Mouse (Mus musculus): ENCODE measurements at regions not wholly inside any gene's neighbourhood (a gene's known extent, or its start where the extent isn't known, plus 50 kb on each side); places are given as distances from the start of the nearest gene placed in this dataset.

- Histone ChIP-seq H3K4me3 (replicated peaks in 1 of 3; ENCODE audit: low read depth in 2 of 3, low read length in 2 of 3, poor library complexity in 1 of 3) (no peak overlapping the region), H3K27me3 (replicated peaks) (no peaks in the 10 kb centered on the region), H3K27ac (ENCODE audit: insufficient read depth, low read depth) (no peak overlapping the region), H3K4me2 (ENCODE audit: insufficient read depth, low read depth, poor library complexity, severe bottlenecking) (no peak overlapping the region), H3K9me3 (replicated peaks; ENCODE audit: low read length) (no peaks in the 10 kb centered on the region), H3K9ac (ENCODE audit: insufficient read depth, low read depth) (no peak overlapping the region), H3K36me3 (replicated peaks in 1 of 2; ENCODE audit: control insufficient read depth in 1 of 2, insufficient read depth in 1 of 2, low read length in 1 of 2) (no peaks in the 10 kb centered on the region), H3K4me1 (ENCODE audit: control insufficient read depth in 1 of 2, insufficient read depth in 2 of 2) (peaks cover 0 to 11% of the 10 kb centered on the region in 2 experiments; a peak in 2 of 4 replicates), H3K79me2 (replicated peaks; ENCODE audit: control insufficient read depth, extremely low read depth, insufficient read depth, poor library complexity, severe bottlenecking) (no peaks in the 10 kb centered on the region)
- TF ChIP-seq BHLHE40 (IDR thresholded peaks at IDR 0.05; ENCODE audit: low read depth, low read length) (no peak), MAFK (IDR thresholded peaks at IDR 0.05; ENCODE audit: insufficient replicate concordance, low read length) (no peak), USF2 (conservative IDR thresholded peaks at IDR 0.05; ENCODE audit: low read depth, low read length) (no peak), SIN3A (IDR thresholded peaks at IDR 0.05; ENCODE audit: low read length) (no peak), MYC (IDR thresholded peaks at IDR 0.05; ENCODE audit: low read depth, low read length) (no peak), POLR2AphosphoS2 (IDR thresholded peaks at IDR 0.05; ENCODE audit: low read depth, low read length) (no peak), MAX (IDR thresholded peaks at IDR 0.05; ENCODE audit: low read length) (no peak), NRF1 (IDR thresholded peaks at IDR 0.05; ENCODE audit: low read depth, low read length) (no peak), MAZ (IDR thresholded peaks at IDR 0.05; ENCODE audit: low read depth, low read length) (no peak)
- no peak for DNase-seq (ENCODE audit: extremely low read depth)
- in situ Hi-C loops (cut with MboI; ENCODE audit: low pct_ligation_motif_present, low pct_unique_long_range_greater_than_20kb, low sequenced_read_pairs), result no loop called here
- dilution Hi-C loops (cut with MboI; ENCODE audit: extremely low pct_ligation_motif_present, extremely low pct_unique_long_range_greater_than_20kb, low sequenced_read_pairs), result no loop called here
Observed at GRCm38 (mm10) chr7:115014253-115014998, 270.9 kb downstream of the Insc start.

- no peaks in the 10 kb centered on the region for H3K36me3 ChIP-seq (replicated peaks in 1 of 2; ENCODE audit: control insufficient read depth in 1 of 2, insufficient read depth in 1 of 2, low read length in 1 of 2)
- no peaks in the 10 kb centered on the region for H3K27me3 ChIP-seq (replicated peaks)
- H3K4me3 ChIP-seq (replicated peaks in 1 of 3; ENCODE audit: low read depth in 2 of 3, low read length in 2 of 3, poor library complexity in 1 of 3), result no peak overlapping the region
- H3K27ac ChIP-seq (ENCODE audit: insufficient read depth, low read depth), result no peak overlapping the region
- TF ChIP-seq MEF2A (IDR thresholded peaks at IDR 0.05; ENCODE audit: borderline replicate concordance, low read depth, low read length) (no peak), ZKSCAN1 (IDR thresholded peaks at IDR 0.05; ENCODE audit: borderline replicate concordance, low read depth, low read length) (no peak), BHLHE40 (IDR thresholded peaks at IDR 0.05; ENCODE audit: low read depth, low read length) (no peak), ELF1 (IDR thresholded peaks at IDR 0.05; ENCODE audit: low read depth, low read length) (no peak), USF1 (IDR thresholded peaks at IDR 0.05; ENCODE audit: low read depth, low read length) (no peak), JUND (conservative IDR thresholded peaks at IDR 0.05; ENCODE audit: low read depth, low read length) (no peak), EP300 (IDR thresholded peaks at IDR 0.05; ENCODE audit: low read length) (no peak), RAD21 (IDR thresholded peaks at IDR 0.05; ENCODE audit: low read depth, low read length) (no peak), MXI1 (IDR thresholded peaks at IDR 0.05; ENCODE audit: low read depth, low read length) (no peak)
- no peaks in the 10 kb centered on the region for H3K9me3 ChIP-seq (replicated peaks; ENCODE audit: low read length)
- no peak overlapping the region for H3K4me2 ChIP-seq (ENCODE audit: insufficient read depth, low read depth, poor library complexity, severe bottlenecking)
- H3K79me2 ChIP-seq (replicated peaks; ENCODE audit: control insufficient read depth, extremely low read depth, insufficient read depth, poor library complexity, severe bottlenecking), result no peaks in the 10 kb centered on the region
- dilution Hi-C loops (cut with MboI; ENCODE audit: extremely low pct_ligation_motif_present, extremely low pct_unique_long_range_greater_than_20kb, low sequenced_read_pairs), result no loop called here
- no peak for DNase-seq (ENCODE audit: extremely low read depth)
- peaks cover 0 to 20% of the 10 kb centered on the region in 2 experiments; a peak in 2 of 4 replicates for H3K4me1 ChIP-seq (ENCODE audit: control insufficient read depth in 1 of 2, insufficient read depth in 2 of 2)
- H3K9ac ChIP-seq (ENCODE audit: insufficient read depth, low read depth), result no peak overlapping the region
- in situ Hi-C loops (cut with MboI; ENCODE audit: low pct_ligation_motif_present, low pct_unique_long_range_greater_than_20kb, low sequenced_read_pairs), result no loop called here
Observed at GRCm38 (mm10) chr7:115019369-115019958, 276.0 kb downstream of the Insc start.

Data from CH12.LX (cell line).